Mouse (Mus musculus) thymus, adult 2 months (tissue): Measurements from ENCODE around the gene Ophn1. TPM values are rescaled to one million over a fixed set of nuclear protein-coding genes. Genes with fewer than 3 reads are reported as not detected.

Experiments
- DNase-seq: peaks from one replicate; pipeline ENCODE4 v3.0.0; 2021
- H3K27ac ChIP-seq: fragments of 200-500 bp; 2 replicates; pipeline ENCODE4 v1.5.1; 2012; ENCODE audit warnings: low read length, control low read depth; ENCODE audit not compliant: control insufficient read depth, insufficient read depth
- H3K27me3 ChIP-seq: fragments of 200-500 bp; 2 replicates; pipeline ENCODE4 v1.6.1; 2012; ENCODE audit warnings: mild to moderate bottlenecking, low read length, moderate library complexity, mixed read lengths; ENCODE audit not compliant: control insufficient read depth, insufficient read depth
- H3K36me3 ChIP-seq: fragments of 200-500 bp; 2 replicates; pipeline ENCODE4 v1.6.1; 2012; ENCODE audit warnings: mild to moderate bottlenecking, low read length, moderate library complexity; ENCODE audit not compliant: control insufficient read depth, insufficient read depth
- H3K4me1 ChIP-seq: fragments of 200-500 bp; replicated peaks from 2 replicates; pipeline ENCODE4 v1.6.1; 2012; ENCODE audit warnings: low read length; ENCODE audit not compliant: control insufficient read depth, insufficient read depth
- H3K4me3 ChIP-seq: fragments of 200-500 bp; 2 replicates; pipeline ENCODE4 v1.5.1; 2012; ENCODE audit warnings: mild to moderate bottlenecking, low read length, control low read depth, moderate library complexity; ENCODE audit not compliant: control insufficient read depth, insufficient read depth
- CTCF ChIP-seq: fragments of 200-500 bp; IDR thresholded peaks from 2 replicates; pipeline ENCODE4 v1.5.1; 2012; ENCODE audit warnings: mild to moderate bottlenecking, control low read depth, low read length, moderate library complexity, borderline replicate concordance; ENCODE audit not compliant: control insufficient read depth, poor library complexity, insufficient read depth; ENCODE audit errors: extremely low read depth
- POLR2A ChIP-seq: fragments of 200-500 bp; IDR thresholded peaks from 2 replicates; pipeline ENCODE4 v1.6.1; 2012; ENCODE audit warnings: mild to moderate bottlenecking, low read length, control low read depth, moderate library complexity; ENCODE audit not compliant: control insufficient read depth, poor library complexity, insufficient read depth; ENCODE audit errors: extremely low read depth
- WGBS: fragments of 180-500 bp; shearing (Covaris S2); methylation state at CpG from one replicate; pipeline ENCODE4 v1.1.7; 2018; 5-methylcytosine and 5-hydroxymethylcytosine counted together
- polyA plus RNA-seq: library from polyadenylated mRNA; depleted of rRNA; stranded (reverse); fragments of >200 nt; gene quantifications from 2 replicates; pipeline ENCODE4 v1.2.3, GENCODE M21; 2012

The Ophn1 gene
- polyA plus RNA-seq, 1 experiment = 1.6 TPM

GRCm38 (mm10) chrX:98751279-98751817, 139.5 kb downstream of the Ophn1 start:
- 94% methylated on average over 1 of the region's 1 CpGs for WGBS
- DNase-seq = no peak
- Histone ChIP-seq H3K27ac (no peak overlapping the region), H3K27me3 (no peaks in the 10 kb centered on the region), H3K36me3 (no peaks in the 10 kb centered on the region), H3K4me1 (no peaks in the 10 kb centered on the region), H3K4me3 (no peak overlapping the region)
- TF ChIP-seq CTCF = no peak
- TF ChIP-seq POLR2A = no peak

- no peak for DNase-seq
- no peaks in the 10 kb centered on the region for H3K27me3 ChIP-seq
- H3K36me3 ChIP-seq = no peaks in the 10 kb centered on the region
- H3K27ac ChIP-seq = no peak overlapping the region
- no peak overlapping the region for H3K4me3 ChIP-seq
- TF ChIP-seq CTCF = no peak
- no peak for TF ChIP-seq POLR2A
- H3K4me1 ChIP-seq = no peaks in the 10 kb centered on the region
- 91% methylated on average over 5 of the region's 5 CpGs for whole genome bisulfite sequencing
Observed at GRCm38 (mm10) chrX:98736758-98737157, 154.1 kb downstream of the Ophn1 start.

- no peak overlapping the region for H3K4me3 ChIP-seq
- no peak for DNase-seq
- 89% methylated on average over 10 of the region's 10 CpGs for WGBS
- H3K27me3 ChIP-seq = no peaks in the 10 kb centered on the region
- H3K27ac ChIP-seq = no peak overlapping the region
- no peaks in the 10 kb centered on the region for H3K4me1 ChIP-seq
- no peaks in the 10 kb centered on the region for H3K36me3 ChIP-seq
- TF ChIP-seq POLR2A = no peak
- no peak for TF ChIP-seq CTCF
Observed at GRCm38 (mm10) chrX:98722991-98723390, 167.8 kb downstream of the Ophn1 start.

GRCm38 (mm10) chrX:98707766-98708165, 183.1 kb downstream of the Ophn1 start:
- no peak for TF ChIP-seq POLR2A
- no peak for TF ChIP-seq CTCF
- no peak for DNase-seq
- Histone ChIP-seq H3K27me3 (no peaks in the 10 kb centered on the region), H3K4me1 (no peaks in the 10 kb centered on the region), H3K4me3 (no peak overlapping the region), H3K27ac (no peak overlapping the region), H3K36me3 (no peaks in the 10 kb centered on the region)

- Histone ChIP-seq H3K4me1 (no peaks in the 10 kb centered on the region), H3K27ac (no peak overlapping the region), H3K36me3 (no peaks in the 10 kb centered on the region), H3K27me3 (no peaks in the 10 kb centered on the region), H3K4me3 (no peak overlapping the region)
- TF ChIP-seq CTCF (no peak), POLR2A (no peak)
- DNase-seq = peak; percentile 1
- WGBS = 9% methylated on average over 4 of the region's 4 CpGs
Observed at GRCm38 (mm10) chrX:98701635-98702034, 189.2 kb downstream of the Ophn1 start.

- H3K27ac ChIP-seq = no peak overlapping the region
- DNase-seq = no peak
Observed at GRCm38 (mm10) chrX:98682603-98683002, 208.2 kb downstream of the Ophn1 start.

GRCm38 (mm10) chrX:98681281-98681680, 209.5 kb downstream of the Ophn1 start:
- 96% methylated on average over 2 of the region's 2 CpGs for WGBS
- DNase-seq = no peak
- Histone ChIP-seq H3K36me3 (no peaks in the 10 kb centered on the region), H3K4me3 (no peak overlapping the region), H3K27me3 (no peaks in the 10 kb centered on the region), H3K27ac (no peak overlapping the region), H3K4me1 (no peaks in the 10 kb centered on the region)
- no peak for TF ChIP-seq CTCF
- no peak for TF ChIP-seq POLR2A

More at GRCm38 (mm10) chrX:98682603-98683002, 208.2 kb downstream of the Ophn1 start:
- no peaks in the 10 kb centered on the region for H3K4me1 ChIP-seq
- TF ChIP-seq CTCF (no peak), POLR2A (no peak)
- no peaks in the 10 kb centered on the region for H3K36me3 ChIP-seq
- no peak overlapping the region for H3K4me3 ChIP-seq
- H3K27me3 ChIP-seq = no peaks in the 10 kb centered on the region
